Mouse (Mus musculus) embryonic facial prominence, embryonic 15.5 days (tissue): Measurements from ENCODE around the gene Rtf2. TPM values are rescaled to one million over a fixed set of nuclear protein-coding genes. Genes with fewer than 3 reads are reported as not detected.

Source experiments
- ATAC-seq: fragments of 200-750 bp; cut with Nextera tagmentation; 2 replicates; pipeline ENCODE4 v1.8.0; 2017; ENCODE audit warnings: low read depth, moderate TSS enrichment; ENCODE audit not compliant: insufficient number of reproducible peaks, low FRiP score, low TSS enrichment
- H3K27ac ChIP-seq: fragments of 300-500 bp; sonication (generic); replicated peaks from 2 replicates; pipeline ENCODE4 v1.5.1; 2015; ENCODE audit warnings: mild to moderate bottlenecking, inconsistent platforms
- H3K27me3 ChIP-seq: fragments of 300-500 bp; sonication (generic); 2 replicates; pipeline ENCODE4 v1.6.1; 2015; ENCODE audit warnings: inconsistent platforms
- H3K36me3 ChIP-seq: fragments of 300-500 bp; sonication (generic); 2 replicates; pipeline ENCODE4 v1.6.1; 2015; ENCODE audit warnings: mild to moderate bottlenecking, inconsistent platforms
- H3K4me1 ChIP-seq: fragments of 300-500 bp; sonication (generic); 2 replicates; pipeline ENCODE4 v1.6.1; 2015; ENCODE audit warnings: inconsistent platforms
- H3K4me2 ChIP-seq: fragments of 300-500 bp; sonication (generic); replicated peaks from 2 replicates; pipeline ENCODE4 v1.6.1; 2015; ENCODE audit warnings: mild to moderate bottlenecking, inconsistent platforms
- H3K4me3 ChIP-seq: fragments of 300-500 bp; sonication (generic); replicated peaks from 2 replicates; pipeline ENCODE4 v1.5.1; 2015; ENCODE audit warnings: mild to moderate bottlenecking, inconsistent platforms
- H3K9ac ChIP-seq: fragments of 300-500 bp; sonication (generic); 2 replicates; pipeline ENCODE4 v1.6.1; 2015; ENCODE audit warnings: inconsistent platforms
- H3K9me3 ChIP-seq: fragments of 300-500 bp; sonication (generic); replicated peaks from 2 replicates; pipeline ENCODE4 v1.6.1; 2016; ENCODE audit warnings: inconsistent platforms
- WGBS: fragments of 180-500 bp; shearing (Covaris S2); methylation state at CpG from one replicate; pipeline ENCODE4 v1.1.7; 2015; 5-methylcytosine and 5-hydroxymethylcytosine counted together
- polyA plus RNA-seq: library from polyadenylated mRNA; unstranded; fragments of >200 nt; fragmentation: Nextera tagmentation; extraction: Ambion mirVana; gene quantifications from 2 replicates; pipeline ENCODE4 v1.2.1, GENCODE M21; 2015

Gene Rtf2
- polyA plus RNA-seq, 1 experiment from 2014 or later, result 75.8 TPM

DNA sequence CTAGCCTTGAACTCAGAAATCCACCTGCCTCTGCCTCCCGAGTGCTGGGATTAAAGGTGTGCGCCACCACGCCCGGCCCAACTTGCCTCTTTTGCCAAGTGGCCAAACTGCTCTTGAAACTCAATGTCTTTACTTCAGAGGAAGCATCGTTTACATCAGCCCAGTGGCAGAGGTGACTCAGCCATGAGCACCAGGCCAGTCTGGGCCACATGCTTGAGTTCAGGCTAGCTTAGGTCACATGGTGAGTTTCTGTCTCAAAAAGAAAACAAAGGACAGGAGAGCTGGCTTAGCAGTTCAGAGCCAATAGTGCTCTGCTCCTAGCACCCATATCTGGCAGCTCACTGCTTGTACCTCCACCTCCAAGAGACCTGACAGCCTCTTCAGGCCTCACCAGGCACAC is 26.9 kb downstream of the Rtf2 start:
- peaks cover 64% of the 10 kb centered on the region for H3K36me3 ChIP-seq
- 94% methylated on average over 5 of the region's 5 CpGs for WGBS
- H3K27me3 ChIP-seq, result no peaks in the 10 kb centered on the region
- no peak for ATAC-seq
- H3K9ac ChIP-seq, result no peak overlapping the region
- no peak overlapping the region for H3K4me3 ChIP-seq
- H3K4me1 ChIP-seq, result no peaks in the 10 kb centered on the region
- H3K9me3 ChIP-seq, result no peaks in the 10 kb centered on the region
- H3K4me2 ChIP-seq, result no peak overlapping the region
- H3K27ac ChIP-seq, result no peak overlapping the region

DNA sequence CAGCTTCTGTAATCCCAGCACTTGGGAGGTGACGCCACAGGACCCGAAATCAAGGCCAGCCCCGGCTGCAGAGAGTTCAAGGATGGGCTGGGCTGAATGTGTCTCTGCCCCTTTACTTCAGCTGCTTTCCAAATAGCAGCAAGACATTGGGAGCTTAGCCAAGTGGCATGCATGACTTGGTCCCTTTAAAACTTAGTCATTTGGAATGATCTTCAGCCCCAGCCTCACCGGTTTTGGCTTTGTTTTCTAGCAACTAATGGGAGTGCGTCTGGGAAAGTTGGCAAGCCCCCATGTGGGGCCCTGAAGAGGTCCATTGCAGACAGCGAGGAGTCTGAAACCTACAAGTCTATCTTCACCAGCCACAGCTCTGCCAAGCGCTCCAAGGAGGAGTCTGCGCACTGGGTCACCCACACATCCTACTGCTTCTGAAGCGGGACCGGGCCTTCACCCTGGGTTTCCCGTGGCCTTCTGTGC is 28.0 kb downstream of the Rtf2 start:
- no peak overlapping the region for H3K4me3 ChIP-seq
- peaks cover 6% of the 10 kb centered on the region for H3K4me1 ChIP-seq
- H3K9me3 ChIP-seq, result no peaks in the 10 kb centered on the region
- H3K27ac ChIP-seq, result no peak overlapping the region
- H3K9ac ChIP-seq, result no peak overlapping the region
- ATAC-seq, result peak; percentile 59
- no peak overlapping the region for H3K4me2 ChIP-seq
- no peaks in the 10 kb centered on the region for H3K27me3 ChIP-seq
- 77% methylated on average over 11 of the region's 11 CpGs for WGBS
- H3K36me3 ChIP-seq, result peaks cover 53% of the 10 kb centered on the region

DNA sequence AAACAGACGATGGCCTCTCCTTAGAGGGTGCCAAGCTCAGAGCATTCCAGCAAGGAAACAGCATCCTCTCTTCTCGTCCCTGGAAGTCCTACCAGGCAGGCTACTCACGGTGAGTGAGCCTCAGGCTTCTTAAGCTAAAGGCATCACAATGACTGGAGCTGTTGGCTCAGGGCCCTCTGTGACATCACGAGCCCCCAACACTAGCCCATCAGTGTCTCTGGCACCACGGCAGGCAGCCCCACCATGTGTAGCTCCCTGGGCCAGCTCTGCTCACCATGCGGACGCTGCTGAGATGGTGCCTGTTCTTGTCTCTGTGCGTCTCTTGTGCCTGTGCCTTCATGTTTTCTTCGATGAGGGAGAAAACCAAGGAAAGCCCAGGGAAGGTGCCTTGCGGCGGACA is 32.0 kb downstream of the Rtf2 start, which contains the start of gene Fam209:
Fam209 (plus strand) TSS at position 203 of the 400 bp plus-strand sequence.
- peaks cover 13% of the 10 kb centered on the region for H3K4me1 ChIP-seq
- H3K36me3 ChIP-seq, result peaks cover 18% of the 10 kb centered on the region
- no peak within 1 kb of the TSS for H3K4me2 ChIP-seq
- WGBS, result 83% methylated on average over 11 of the region's 11 CpGs
- no peaks in the 10 kb centered on the region for H3K9me3 ChIP-seq
- H3K9ac ChIP-seq, result no peak within 1 kb of the TSS
- ATAC-seq, result no peak
- peak within 1 kb of the TSS; percentile 28 for H3K27ac ChIP-seq
- H3K4me3 ChIP-seq, result no peak within 1 kb of the TSS
- no peaks in the 10 kb centered on the region for H3K27me3 ChIP-seq

DNA sequence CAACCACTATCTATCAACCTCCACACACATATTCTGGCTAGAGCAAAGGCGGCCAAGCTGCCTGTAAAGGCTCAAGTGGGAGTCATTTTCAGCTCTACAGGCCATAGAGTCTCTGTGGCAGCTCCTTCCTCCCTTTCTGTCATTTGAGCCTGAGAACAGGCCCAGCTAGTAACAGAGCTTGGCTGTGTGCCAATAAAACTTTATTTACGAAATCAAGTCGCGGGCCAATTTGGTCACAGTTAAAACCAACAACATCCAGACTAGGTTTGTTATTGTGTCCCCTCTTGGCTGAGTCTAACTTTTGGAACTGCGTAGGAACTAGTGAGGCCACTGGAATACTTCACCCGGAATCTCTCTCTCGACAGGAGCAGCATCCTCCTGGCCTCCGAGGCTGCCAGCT is 33.2 kb downstream of the Rtf2 start:
- WGBS, result 35% methylated on average over 8 of the region's 8 CpGs
- no peaks in the 10 kb centered on the region for H3K9me3 ChIP-seq
- H3K36me3 ChIP-seq, result peaks cover 13% of the 10 kb centered on the region
- no peak for ATAC-seq
- H3K27me3 ChIP-seq, result no peaks in the 10 kb centered on the region
- peak overlapping the region; percentile 28 for H3K27ac ChIP-seq
- peaks cover 17% of the 10 kb centered on the region for H3K4me1 ChIP-seq
- no peak overlapping the region for H3K9ac ChIP-seq
- no peak overlapping the region for H3K4me3 ChIP-seq
- no peak overlapping the region for H3K4me2 ChIP-seq

DNA sequence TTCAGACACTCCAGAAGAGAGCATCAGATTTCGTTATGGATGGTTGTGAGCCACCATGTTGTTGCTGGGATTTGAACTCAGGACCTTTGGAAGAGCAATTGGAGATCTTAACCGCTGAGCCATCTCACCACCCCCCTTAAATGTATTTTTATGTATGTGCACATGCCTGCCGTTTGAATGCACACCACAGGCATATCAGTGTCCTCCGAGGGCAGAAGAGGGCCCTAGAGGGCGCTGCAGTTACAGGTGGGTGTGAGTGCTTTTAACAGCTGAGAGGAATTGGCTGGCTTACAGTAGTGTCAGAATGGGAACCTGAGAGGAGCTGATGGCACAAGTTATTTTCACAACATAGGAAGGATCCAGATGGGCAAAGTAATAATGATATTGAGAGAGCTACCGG is 34.6 kb downstream of the Rtf2 start:
- Histone ChIP-seq H3K9ac (no peak overlapping the region), H3K4me3 (no peak overlapping the region), H3K27ac (no peak overlapping the region), H3K4me1 (peaks cover 17% of the 10 kb centered on the region), H3K4me2 (no peak overlapping the region), H3K36me3 (no peaks in the 10 kb centered on the region), H3K9me3 (no peaks in the 10 kb centered on the region), H3K27me3 (no peaks in the 10 kb centered on the region)
- 30% methylated on average over 6 of the region's 6 CpGs for WGBS
- no peak for ATAC-seq

DNA sequence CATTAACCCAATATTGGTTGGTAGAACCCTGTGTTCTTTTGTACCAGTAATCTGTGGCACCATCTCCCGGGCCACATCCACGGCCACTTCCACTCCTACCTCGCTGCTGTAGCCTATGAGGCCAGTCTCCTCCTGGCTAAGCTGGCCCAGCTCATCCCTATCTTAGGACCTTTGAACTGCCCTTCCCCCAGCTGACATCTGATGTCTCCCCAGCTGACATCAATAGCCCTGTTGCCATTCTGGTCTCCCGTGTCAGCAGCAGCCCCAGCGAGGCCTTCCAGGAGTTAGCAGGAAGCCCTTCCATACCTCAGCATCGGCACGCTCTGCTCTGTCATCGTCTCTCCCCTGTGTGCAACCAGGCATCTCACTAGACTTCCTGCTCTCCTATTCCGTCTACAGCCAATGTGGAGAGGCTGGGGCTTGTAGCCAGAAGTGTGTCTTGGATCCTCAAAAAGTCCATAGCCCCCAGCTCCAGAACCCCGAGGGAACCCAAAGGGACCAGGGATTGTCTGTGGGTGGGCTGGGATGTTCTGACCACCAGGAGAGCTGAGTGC is 36.4 kb downstream of the Rtf2 start:
- Histone ChIP-seq H3K4me3 (no peak overlapping the region), H3K4me1 (peaks cover 17% of the 10 kb centered on the region), H3K9me3 (no peaks in the 10 kb centered on the region), H3K27me3 (no peaks in the 10 kb centered on the region), H3K9ac (no peak overlapping the region), H3K36me3 (no peaks in the 10 kb centered on the region), H3K4me2 (no peak overlapping the region), H3K27ac (no peak overlapping the region)
- 21% methylated on average over 10 of the region's 10 CpGs for WGBS
- no peak for ATAC-seq

DNA sequence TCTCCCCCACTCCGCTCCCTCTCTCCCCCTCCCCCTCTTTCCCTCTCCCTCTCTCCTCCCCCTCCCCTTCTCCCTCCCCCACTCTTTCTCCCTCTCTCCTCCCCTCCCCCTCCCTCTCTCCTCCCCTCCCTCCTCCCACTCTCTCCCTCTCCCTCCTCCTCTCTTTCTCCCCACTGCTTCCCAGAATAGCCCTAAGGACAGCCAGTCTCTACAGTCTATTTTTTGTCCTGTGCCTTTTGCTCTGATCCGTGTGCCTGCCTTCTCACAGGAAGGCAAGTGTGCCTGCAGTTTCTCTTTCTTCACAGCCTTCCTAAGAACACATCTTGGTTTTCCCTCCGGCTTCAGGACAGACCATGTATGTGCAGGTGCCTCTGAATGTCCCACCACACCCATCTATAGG is 37.0 kb downstream of the Rtf2 start:
- H3K4me1 ChIP-seq, result peaks cover 17% of the 10 kb centered on the region
- no peaks in the 10 kb centered on the region for H3K27me3 ChIP-seq
- no peaks in the 10 kb centered on the region for H3K9me3 ChIP-seq
- no peaks in the 10 kb centered on the region for H3K36me3 ChIP-seq
- no peak overlapping the region for H3K9ac ChIP-seq
- H3K4me2 ChIP-seq, result no peak overlapping the region
- H3K4me3 ChIP-seq, result no peak overlapping the region
- H3K27ac ChIP-seq, result no peak overlapping the region
- no peak for ATAC-seq
- 39% methylated on average over 3 of the region's 3 CpGs for WGBS

DNA sequence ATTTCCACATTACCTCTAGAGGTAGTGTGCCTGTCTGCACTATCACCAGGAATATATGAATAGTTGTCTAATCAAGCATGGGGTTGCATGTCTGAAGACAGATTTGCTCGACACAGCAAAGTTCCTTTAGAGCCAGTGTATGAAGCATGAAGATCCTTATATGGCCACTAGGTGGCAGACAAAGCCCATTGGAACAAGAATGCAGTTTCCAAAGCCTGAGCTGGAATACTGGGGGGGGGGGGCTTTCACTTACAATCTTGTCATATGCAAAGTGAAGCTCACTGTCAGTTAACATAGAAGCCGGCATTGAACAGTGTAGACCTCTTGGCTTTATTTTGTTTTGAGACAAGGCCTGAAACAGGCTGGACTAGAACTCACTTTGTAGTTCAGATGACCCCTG is 37.5 kb downstream of the Rtf2 start:
- H3K9ac ChIP-seq, result no peak overlapping the region
- peaks cover 16% of the 10 kb centered on the region for H3K4me1 ChIP-seq
- ATAC-seq, result no peak
- H3K4me3 ChIP-seq, result no peak overlapping the region
- H3K4me2 ChIP-seq, result no peak overlapping the region
- no peak overlapping the region for H3K27ac ChIP-seq
- H3K27me3 ChIP-seq, result no peaks in the 10 kb centered on the region
- H3K36me3 ChIP-seq, result no peaks in the 10 kb centered on the region
- whole genome bisulfite sequencing, result 4% methylated on average over 2 of the region's 2 CpGs
- no peaks in the 10 kb centered on the region for H3K9me3 ChIP-seq

DNA sequence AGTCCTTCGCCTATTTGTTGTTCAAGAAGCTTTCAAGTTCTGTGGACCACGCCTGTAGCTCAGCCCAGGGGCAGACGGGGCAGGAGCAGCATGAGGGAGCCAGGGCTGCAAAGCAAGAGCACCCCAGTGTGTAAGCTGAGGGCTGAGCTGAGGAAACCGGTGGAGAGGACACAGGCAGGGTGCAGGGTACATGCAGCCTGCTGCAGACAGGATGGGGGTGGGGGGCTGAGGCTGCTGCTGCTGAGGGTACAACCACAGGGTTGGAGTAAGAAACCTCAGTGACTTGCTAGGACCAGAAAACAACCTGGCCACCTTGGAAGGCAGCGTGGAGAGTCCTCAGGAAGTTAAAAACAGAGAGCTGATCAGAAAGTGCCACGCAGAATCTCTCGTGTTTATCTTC is 39.9 kb downstream of the Rtf2 start:
- H3K4me1 ChIP-seq, result peaks cover 12% of the 10 kb centered on the region
- no peak overlapping the region for H3K4me2 ChIP-seq
- H3K4me3 ChIP-seq, result no peak overlapping the region
- no peak overlapping the region for H3K27ac ChIP-seq
- 57% methylated on average over 7 of the region's 7 CpGs for WGBS
- H3K9ac ChIP-seq, result no peak overlapping the region
- no peaks in the 10 kb centered on the region for H3K27me3 ChIP-seq
- H3K36me3 ChIP-seq, result no peaks in the 10 kb centered on the region
- no peaks in the 10 kb centered on the region for H3K9me3 ChIP-seq
- ATAC-seq, result no peak

DNA sequence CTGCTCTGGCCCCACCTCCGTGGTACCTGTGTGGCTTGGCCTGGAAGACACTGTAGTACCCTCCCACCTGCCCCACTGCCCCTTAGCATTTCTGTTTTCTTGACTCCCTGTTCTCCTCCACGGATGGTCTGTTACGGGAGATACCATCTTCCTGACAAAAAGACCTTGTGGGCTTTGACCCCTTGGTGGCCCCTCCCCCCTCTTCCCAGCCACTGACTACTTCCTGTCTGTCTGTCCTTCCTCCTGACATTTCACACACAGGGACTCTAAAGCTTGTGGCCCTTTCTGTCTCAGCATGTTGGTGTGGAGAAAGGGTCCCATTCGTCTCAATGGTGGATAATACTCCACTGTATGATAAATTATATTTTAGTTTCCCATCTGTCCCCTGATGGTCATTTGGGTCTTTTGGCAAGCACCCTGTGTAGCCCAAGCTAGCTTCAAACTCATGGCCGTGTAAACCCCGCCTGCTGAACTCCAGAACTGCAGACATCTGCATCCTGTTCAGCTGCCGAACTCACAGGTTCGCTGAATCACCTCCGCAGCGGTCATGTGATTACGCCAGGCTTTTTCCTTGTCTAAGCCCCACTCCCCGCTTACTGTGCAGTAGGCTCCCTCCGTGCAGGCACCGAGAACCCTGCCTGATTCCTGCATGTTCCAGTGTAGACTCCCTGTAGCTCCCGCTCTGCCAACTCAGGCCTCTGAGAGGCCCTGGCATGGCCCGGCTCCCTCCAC is 41.5 kb downstream of the Rtf2 start:
- ATAC-seq, result no peak
- H3K9me3 ChIP-seq, result no peaks in the 10 kb centered on the region
- no peaks in the 10 kb centered on the region for H3K27me3 ChIP-seq
- no peaks in the 10 kb centered on the region for H3K36me3 ChIP-seq
- no peak overlapping the region for H3K4me2 ChIP-seq
- H3K4me1 ChIP-seq, result peaks cover 12% of the 10 kb centered on the region
- H3K4me3 ChIP-seq, result no peak overlapping the region
- no peak overlapping the region for H3K9ac ChIP-seq
- WGBS, result 81% methylated on average over 16 of the region's 16 CpGs
- H3K27ac ChIP-seq, result no peak overlapping the region

DNA sequence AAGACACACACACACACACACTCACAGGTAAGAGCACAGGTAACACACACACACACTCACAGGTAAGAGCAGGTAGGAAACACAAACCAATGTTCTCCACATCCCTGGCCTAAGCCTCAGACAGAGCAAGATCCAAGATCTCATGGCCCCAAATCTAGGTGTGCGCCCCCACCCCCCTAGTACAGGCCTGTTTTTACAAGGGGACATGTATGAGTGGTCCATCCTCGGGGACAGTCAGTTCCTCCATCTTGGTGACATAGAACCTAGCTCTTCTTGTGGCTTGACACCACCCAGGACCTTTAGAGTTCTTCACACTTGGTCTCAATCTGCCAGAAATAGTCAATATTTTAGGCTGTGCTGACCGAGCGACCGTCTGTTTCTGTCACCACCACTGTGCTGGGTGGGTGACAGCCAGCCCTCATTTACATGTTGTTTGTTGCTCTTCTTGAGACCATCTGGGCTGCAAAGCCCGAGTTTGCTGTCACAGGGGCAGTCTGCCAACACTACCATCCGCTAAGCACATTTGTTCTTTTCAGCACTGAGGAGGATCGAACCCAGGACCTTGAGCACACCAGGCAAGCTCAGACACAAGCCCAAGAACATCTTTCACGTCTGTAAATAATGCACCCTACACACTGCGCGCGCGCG is 43.5 kb downstream of the Rtf2 start:
- Histone ChIP-seq H3K4me2 (no peak overlapping the region), H3K9me3 (no peaks in the 10 kb centered on the region), H3K4me3 (no peak overlapping the region), H3K27me3 (no peaks in the 10 kb centered on the region), H3K27ac (no peak overlapping the region), H3K36me3 (no peaks in the 10 kb centered on the region), H3K9ac (no peak overlapping the region), H3K4me1 (peaks cover 8% of the 10 kb centered on the region)
- WGBS, result 74% methylated on average over 14 of the region's 14 CpGs
- ATAC-seq, result no peak
